Mouse (Mus musculus) bone marrow macrophage, adult 2 months (primary cell): ENCODE measurements around the gene Inpp5b. TPM values are rescaled to one million over a fixed set of nuclear protein-coding genes. Genes with fewer than 3 reads are reported as not detected.

Experiments
- H3K27ac ChIP-seq: 2 replicates; pipeline ENCODE4 v1.5.1; 2012; ENCODE audit warnings: low read depth, low read length; ENCODE audit not compliant: insufficient read depth
- H3K4me1 ChIP-seq: 2 replicates; pipeline ENCODE4 v1.6.1; 2012; ENCODE audit warnings: low read length; ENCODE audit not compliant: control insufficient read depth, insufficient read depth
- H3K4me3 ChIP-seq: 2 replicates; pipeline ENCODE4 v1.5.1; 2012; ENCODE audit warnings: mild to moderate bottlenecking, low read length, moderate library complexity; ENCODE audit not compliant: insufficient read depth
- CTCF ChIP-seq: IDR thresholded peaks from 2 replicates; pipeline ENCODE4 v1.5.1; 2012; ENCODE audit warnings: low read depth, mild to moderate bottlenecking, low read length, moderate library complexity
- POLR2A ChIP-seq: IDR thresholded peaks from 2 replicates; pipeline ENCODE4 v1.6.1; 2012; ENCODE audit warnings: mild to moderate bottlenecking, low read depth, low read length, borderline replicate concordance
- polyA plus RNA-seq: library from polyadenylated mRNA; stranded (reverse); fragments of >200 nt; gene quantifications from 2 replicates; pipeline ENCODE4 v1.2.4, GENCODE M21; 2012; ENCODE audit not compliant: missing spikeins, insufficient read depth, insufficient read length

Inpp5b gene
- 29.4 and 33.8 TPM in 2 replicates for polyA plus RNA-seq

DNA sequence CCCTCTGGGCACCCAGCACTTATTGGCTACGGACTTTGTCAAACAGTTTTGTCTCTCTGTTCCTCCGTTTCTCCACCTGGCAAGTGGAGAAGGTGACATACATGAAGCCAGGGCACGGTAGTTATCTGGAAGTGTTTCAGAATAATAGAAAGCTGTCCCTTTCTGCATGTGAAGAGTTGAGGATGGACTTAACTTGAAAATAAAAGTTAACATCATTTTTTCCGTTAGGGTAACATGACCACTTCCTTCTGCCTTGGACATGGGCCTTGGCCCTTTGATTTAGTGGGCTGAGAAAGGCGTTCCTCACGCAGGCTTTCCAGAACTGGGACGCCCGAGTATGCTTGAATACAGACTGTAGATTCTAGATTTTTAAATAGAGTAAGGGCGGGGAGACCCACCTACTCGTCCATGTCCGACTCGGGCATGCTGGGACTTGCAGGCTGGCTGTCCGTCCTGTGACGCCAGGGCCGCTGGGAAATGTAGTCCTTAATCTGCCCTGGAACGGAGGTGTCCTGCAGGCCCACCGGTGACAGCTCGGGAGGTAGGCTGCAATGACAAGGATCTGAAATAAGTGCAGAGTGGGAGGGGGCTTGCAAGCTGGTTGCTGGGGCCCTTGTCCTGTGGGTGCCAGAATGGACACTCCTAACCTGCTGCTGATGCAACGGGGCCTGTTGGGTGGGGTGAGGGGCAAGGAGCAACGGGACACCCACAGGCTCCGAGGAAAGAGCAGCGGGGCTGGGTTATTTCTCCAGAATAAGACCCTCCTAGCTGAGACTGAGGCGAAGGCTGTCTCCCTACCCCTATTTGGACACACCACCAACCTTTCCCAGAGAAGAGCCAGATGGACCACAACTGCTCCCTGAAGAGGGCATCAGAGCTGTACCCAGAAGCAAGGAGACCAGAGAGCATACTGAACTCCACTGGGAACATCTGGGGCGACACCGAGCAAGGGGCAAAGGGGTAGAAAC, at the start of gene Inpp5b:
Gene Inpp5b, plus strand, starts transcription at position 475 of the 968 bp plus-strand sequence.
- H3K27ac ChIP-seq, result peak within 1 kb of the TSS; percentile 61
- H3K4me3 ChIP-seq, result peak within 1 kb of the TSS; percentile 89
- peaks cover 37% of the 10 kb centered on the region for H3K4me1 ChIP-seq
- no peak for TF ChIP-seq POLR2A
- peak; percentile 23; the same call in 1 of the 2 replicates for TF ChIP-seq CTCF

DNA sequence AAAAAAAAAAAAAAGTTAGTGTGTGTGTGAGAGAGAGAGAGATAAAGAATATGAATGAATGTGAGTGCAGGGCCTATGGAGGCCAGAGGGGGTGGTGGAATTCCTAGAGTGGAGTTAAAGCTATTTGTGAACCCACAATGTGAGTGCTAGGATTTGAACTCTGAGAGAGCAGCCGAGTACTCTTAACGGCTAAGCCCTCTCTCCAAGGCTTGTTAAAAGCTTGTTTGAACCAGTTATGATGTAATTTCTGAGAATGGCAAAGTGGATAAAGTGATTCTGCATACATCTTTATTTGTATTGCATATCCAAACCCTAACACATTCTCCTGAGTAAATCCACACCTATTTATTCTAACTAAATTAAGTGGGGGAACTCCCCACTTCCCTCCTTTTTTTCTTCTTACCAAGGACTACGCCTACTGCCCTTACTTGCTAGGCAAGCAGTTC, 49.2 kb upstream of the Inpp5b start:
- H3K4me3 ChIP-seq, result peak overlapping the region; percentile 87
- peak overlapping the region; percentile 35 for H3K27ac ChIP-seq
- TF ChIP-seq CTCF, result no peak
- no peak for TF ChIP-seq POLR2A
- H3K4me1 ChIP-seq, result peaks cover 32% of the 10 kb centered on the region

DNA sequence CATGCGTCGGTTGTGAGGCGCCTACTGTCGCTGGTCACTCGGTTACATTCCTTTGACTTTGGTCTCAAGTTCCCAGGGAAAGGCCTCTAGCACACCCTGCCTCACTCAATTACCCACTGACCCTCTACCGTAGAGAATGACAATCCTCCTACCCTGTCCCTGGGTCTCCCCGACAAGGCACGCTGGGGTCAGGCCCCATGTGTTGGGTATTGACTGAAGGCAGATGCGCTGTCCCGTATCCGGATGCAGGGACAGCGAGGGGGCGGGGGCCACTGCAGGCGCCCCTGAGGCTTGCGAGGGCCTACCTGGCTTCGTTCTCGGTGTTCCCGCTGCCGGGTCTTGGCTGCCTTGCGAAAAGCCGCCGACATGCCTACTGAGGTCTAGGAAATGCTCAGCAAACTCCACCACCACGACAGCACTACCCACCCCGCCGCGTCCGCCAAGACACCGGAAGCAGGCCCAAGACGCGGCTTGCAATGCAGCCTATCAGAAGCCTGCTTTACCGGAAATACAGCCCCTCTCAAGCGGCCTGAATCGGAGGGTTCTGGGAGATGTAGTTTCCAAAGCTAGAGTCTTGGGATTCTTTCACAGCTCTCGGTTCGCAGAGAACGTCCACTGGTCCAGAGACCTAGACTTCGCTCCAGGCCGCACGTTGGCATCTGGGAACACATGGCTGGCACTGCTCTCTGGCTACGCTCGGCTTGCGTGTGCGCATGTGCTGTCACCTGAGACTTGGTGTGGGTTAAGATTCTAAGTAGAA, 48.3 kb upstream of the Inpp5b start, which contains the start of gene Utp11:
Gene Utp11, minus strand, starts transcription at position 466 of the 760 bp plus-strand sequence.
- Histone ChIP-seq H3K27ac (peak within 1 kb of the TSS; percentile 35), H3K4me3 (peak within 1 kb of the TSS; percentile 87), H3K4me1 (peaks cover 34% of the 10 kb centered on the region)
- no peak for TF ChIP-seq POLR2A
- no peak for TF ChIP-seq CTCF

DNA sequence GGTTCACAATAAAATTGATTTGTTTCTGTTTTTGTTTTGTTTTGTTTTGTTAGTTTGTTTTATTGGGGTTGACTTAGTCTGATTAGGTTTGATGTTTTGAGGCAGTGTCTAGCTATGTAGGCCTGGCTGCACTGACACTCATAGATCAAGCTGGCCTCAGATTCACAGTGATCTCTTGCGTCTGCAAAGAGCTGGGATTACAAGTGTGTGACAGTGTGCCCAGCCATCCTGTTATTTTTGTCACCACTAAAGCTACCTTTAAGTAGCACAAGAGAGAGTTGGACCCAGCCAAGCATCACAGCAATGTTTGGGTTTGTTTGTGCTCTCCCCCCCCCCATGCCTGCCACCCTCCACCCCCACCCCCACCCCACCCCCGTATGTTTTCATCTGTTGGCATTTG, 47.1 kb upstream of the Inpp5b start:
- Histone ChIP-seq H3K4me3 (no peak overlapping the region), H3K4me1 (peaks cover 42% of the 10 kb centered on the region), H3K27ac (no peak overlapping the region)
- TF ChIP-seq CTCF (no peak), POLR2A (no peak)

DNA sequence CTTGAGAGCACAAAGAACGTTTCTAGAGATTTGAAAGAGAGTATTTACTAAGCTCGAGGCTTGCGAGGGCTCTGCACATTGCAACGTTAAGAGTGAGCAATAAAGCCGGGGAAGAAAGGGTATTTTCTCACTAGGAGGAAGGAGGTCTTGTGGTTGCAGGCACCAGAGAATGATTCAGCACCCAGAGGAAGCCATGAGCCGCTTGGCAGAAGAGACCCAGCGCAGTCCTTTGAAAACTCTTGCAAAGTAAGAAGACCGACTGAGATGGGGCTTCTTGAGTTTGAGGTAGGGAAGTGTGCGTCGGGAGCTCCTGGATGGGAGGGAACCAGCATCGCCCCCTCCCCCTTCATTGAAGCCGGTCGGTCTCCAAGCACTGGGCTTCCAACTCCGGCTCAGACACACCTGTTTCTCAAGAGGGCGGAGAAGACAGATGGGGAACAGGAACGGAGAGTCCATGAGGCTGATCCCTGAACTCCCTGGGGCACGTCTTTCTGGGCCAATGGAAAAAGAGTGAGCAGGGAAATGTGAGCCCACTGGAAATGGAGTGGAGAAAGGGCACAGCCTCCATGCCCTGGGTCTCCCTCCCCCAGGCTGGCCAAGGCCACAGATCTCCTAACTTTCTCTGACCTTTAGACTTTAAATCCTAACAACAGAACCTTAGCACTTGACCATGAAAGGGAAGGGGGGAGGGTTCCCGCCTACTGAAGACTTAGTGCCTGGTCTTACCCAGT, 45.7 kb upstream of the Inpp5b start:
- peak overlapping the region; percentile 58 for H3K4me3 ChIP-seq
- peaks cover 40% of the 10 kb centered on the region for H3K4me1 ChIP-seq
- TF ChIP-seq POLR2A (no peak), CTCF (no peak)
- H3K27ac ChIP-seq, result peak overlapping the region; percentile 82

DNA sequence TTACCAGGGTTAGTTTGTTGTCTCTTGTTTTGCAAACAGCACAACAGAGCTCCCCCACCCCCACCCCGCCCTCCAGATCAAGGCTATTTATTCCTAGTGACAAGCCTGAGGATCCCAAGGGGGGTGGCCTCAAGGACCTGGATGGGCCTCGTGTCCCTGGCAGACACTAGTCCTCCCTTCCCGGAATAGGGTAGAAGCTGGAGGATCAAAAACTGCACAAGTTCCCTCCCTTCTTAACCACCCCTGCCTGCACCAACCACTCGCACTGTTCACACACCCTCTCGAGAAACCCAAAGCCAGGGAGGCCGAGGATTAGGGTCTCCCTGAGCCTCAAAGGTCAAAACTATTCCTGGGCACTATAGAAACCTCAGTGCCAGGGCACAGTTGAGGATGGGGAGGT, 41.9 kb upstream of the Inpp5b start:
- Histone ChIP-seq H3K4me1 (peaks cover 29% of the 10 kb centered on the region), H3K27ac (peak overlapping the region; percentile 76), H3K4me3 (peak overlapping the region; percentile 85)
- TF ChIP-seq POLR2A (no peak), CTCF (no peak)

DNA sequence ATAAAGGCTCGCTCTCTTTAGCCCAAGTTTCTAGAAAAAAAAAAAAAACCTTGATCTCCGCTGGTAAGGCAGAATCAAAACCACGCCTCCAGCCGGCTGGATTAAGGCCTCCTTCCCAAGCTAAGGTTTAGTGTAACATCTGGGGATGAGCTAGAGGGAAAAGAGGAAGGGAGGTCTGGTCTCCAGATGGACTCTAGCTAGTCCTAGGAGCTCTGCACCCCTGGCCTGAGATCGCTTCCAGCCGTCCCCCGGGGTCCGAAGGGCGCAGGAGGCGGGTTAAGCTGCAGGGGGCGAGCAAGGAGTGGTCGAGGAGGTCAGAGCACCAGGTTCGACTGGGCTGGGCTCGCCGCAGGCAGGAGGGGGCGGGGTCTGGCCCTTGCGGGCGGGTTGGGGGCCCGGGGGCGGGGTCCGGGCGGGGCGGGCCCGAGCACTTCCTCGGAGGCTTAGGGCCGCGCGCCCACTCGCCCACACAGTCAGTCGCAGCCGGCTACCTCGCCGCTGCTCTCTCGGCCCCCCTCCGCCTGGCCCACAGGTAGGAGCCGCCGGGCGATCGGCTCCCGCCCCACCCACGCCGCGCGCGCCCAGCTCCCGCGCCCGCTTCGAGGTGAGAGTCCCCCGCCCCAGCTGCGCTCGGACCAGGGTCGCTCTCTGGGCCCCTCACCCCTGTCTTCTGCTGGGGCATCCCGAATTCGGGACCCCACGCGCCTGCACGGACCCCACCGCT, 41.2 kb upstream of the Inpp5b start, which contains the start of gene Fhl3:
Gene Fhl3, plus strand, starts transcription at position 454 of the 724 bp plus-strand sequence.
- peak within 1 kb of the TSS; percentile 87 for H3K27ac ChIP-seq
- peak within 1 kb of the TSS; percentile 85 for H3K4me3 ChIP-seq
- H3K4me1 ChIP-seq, result peaks cover 24% of the 10 kb centered on the region
- no peak for TF ChIP-seq CTCF
- peak; percentile 58; the same call in 1 of the 2 replicates for TF ChIP-seq POLR2A

DNA sequence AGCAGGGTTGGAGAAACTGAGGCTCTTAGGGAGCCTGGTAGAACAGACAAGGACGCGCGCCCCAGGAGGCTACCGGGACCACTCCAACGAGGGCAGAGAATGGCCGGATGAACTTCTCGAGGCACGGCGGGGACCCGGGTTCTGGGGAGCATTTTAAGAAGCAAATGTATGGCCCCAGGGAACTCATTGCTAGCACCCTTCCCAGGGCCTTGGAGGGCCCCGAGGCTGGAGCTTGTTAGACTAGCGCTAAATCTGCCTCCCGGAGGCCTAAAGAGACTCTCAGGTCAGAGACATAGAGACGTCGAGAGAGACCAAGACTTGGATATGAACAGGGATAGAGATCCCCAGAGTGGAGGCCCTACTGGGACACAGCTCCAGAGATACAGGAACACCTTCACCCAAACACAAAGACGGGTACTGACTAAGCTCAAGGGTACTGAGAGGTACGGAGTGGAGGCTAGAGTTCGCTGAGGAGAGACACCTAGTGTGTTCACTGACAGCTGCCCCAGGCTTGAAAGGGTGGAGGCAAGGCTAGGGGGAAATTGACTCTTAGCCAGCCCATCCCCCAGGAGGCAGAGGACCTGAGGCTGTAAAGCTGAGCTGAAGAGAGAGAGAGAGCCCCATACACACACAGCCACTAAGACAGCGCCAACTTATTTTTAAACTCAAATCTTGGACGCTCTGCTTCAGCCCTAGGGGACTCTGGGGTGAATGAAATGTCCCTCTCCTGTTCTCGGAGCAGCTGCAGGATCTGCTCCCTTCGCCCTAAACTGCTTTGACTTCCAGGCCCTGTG, 40.4 kb upstream of the Inpp5b start:
- Histone ChIP-seq H3K27ac (peak overlapping the region; percentile 87), H3K4me3 (peak overlapping the region; percentile 85), H3K4me1 (peaks cover 28% of the 10 kb centered on the region)
- TF ChIP-seq CTCF (no peak), POLR2A (no peak)
